Mouse (Mus musculus): ENCODE data around the gene Asb17.

- no peak for TF ChIP-seq CTCF (conservative IDR thresholded peaks at IDR 0.05; ENCODE audit: low read length)
- no peak for TF ChIP-seq NANOG (IDR thresholded peaks at IDR 0.05; ENCODE audit: borderline replicate concordance, low read length)
Measured at GRCm38 (mm10) chr3:153800690-153801089, 43.3 kb upstream of the Asb17 start.

Measured in E14TG2a.4 (cell line).